Mouse (Mus musculus) frontal cortex, postnatal 10 days (tissue): ENCODE measurements around the gene Btbd19.

Experiments used
- DNase-seq, 2 experiments: peaks; one replicate each; pipeline ENCODE4 v3.0.0; 2022; ENCODE audit warnings: low spot score in 2 of 2, mixed read lengths in 1 of 2

The Btbd19 gene

GRCm38 (mm10) chr4:117134601-117134995 is 9.1 kb upstream of the Btbd19 start:
- no peak for DNase-seq

GRCm38 (mm10) chr4:117133817-117134600 is 8.5 kb upstream of the Btbd19 start, which contains the start of gene Plk3:
Plk3 (minus strand) TSS chr4:117133963.
- peak; percentile 93 to 97 for DNase-seq

GRCm38 (mm10) chr4:117133366-117133796 is 7.9 kb upstream of the Btbd19 start:
- DNase-seq, result no peak

- no peak for DNase-seq
These were observed 7.2 kb upstream of the Btbd19 start for GRCm38 (mm10) chr4:117132794-117133143.

- DNase-seq, result no peak
These were observed 6.6 kb upstream of the Btbd19 start for GRCm38 (mm10) chr4:117131890-117132793.

GRCm38 (mm10) chr4:117131198-117131597 is 5.7 kb upstream of the Btbd19 start:
- DNase-seq, result no peak

- no peak for DNase-seq
These were observed 5.3 kb upstream of the Btbd19 start for GRCm38 (mm10) chr4:117130790-117131189.

- DNase-seq, result no peak
These were observed 2.6 kb upstream of the Btbd19 start for GRCm38 (mm10) chr4:117127991-117128686.

- DNase-seq, result no peak
These were observed 1.3 kb upstream of the Btbd19 start, which contains the start of gene Tctex1d4 for GRCm38 (mm10) chr4:117126675-117127290. Tctex1d4 (plus strand) TSS chr4:117126794.

GRCm38 (mm10) chr4:117125910-117126674 is 567 bp upstream of the Btbd19 start:
- DNase-seq, result peak; percentile 49 to 61

GRCm38 (mm10) chr4:117124518-117125347 is 792 bp downstream of the Btbd19 start:
- DNase-seq, result no peak

- no peak for DNase-seq
These were observed 1.4 kb downstream of the Btbd19 start for GRCm38 (mm10) chr4:117124218-117124517.

GRCm38 (mm10) chr4:117123546-117124217 is 1.8 kb downstream of the Btbd19 start:
- DNase-seq, result no peak

GRCm38 (mm10) chr4:117122209-117122608 is 3.3 kb downstream of the Btbd19 start:
- DNase-seq, result no peak

- DNase-seq, result peak; percentile 91
These were observed 4.8 kb downstream of the Btbd19 start for GRCm38 (mm10) chr4:117120445-117121414.

- DNase-seq, result no peak
These were observed 5.5 kb downstream of the Btbd19 start for GRCm38 (mm10) chr4:117120052-117120444.

GRCm38 (mm10) chr4:117119636-117120035 is 5.9 kb downstream of the Btbd19 start:
- no peak for DNase-seq

- no peak for DNase-seq
These were observed 7.6 kb downstream of the Btbd19 start for GRCm38 (mm10) chr4:117117931-117118330.
